Mouse (Mus musculus) megakaryocyte, embryonic 14.5 days (primary cell): Measurements from ENCODE around the gene Xbp1. TPM values are rescaled to one million over a fixed set of nuclear protein-coding genes. Genes with fewer than 3 reads are reported as not detected.

Experiments used
- H3K27me3 ChIP-seq: replicated peaks from 2 replicates; pipeline ENCODE3; 2012; ENCODE audit warnings: inconsistent platforms
- H3K36me3 ChIP-seq: replicated peaks from 2 replicates; pipeline ENCODE3; 2012; ENCODE audit warnings: low read length, inconsistent platforms, mixed read lengths
- H3K4me1 ChIP-seq: 2 replicates; pipeline ENCODE4 v1.6.1; 2012; ENCODE audit warnings: inconsistent platforms
- H3K4me3 ChIP-seq: replicated peaks from 2 replicates; pipeline ENCODE3; 2012; ENCODE audit warnings: moderate library complexity, mild to moderate bottlenecking, inconsistent platforms
- H3K9me3 ChIP-seq: 2 replicates; pipeline ENCODE4 v1.6.1; 2012; ENCODE audit warnings: inconsistent platforms
- FLI1 ChIP-seq: IDR thresholded peaks from 2 replicates; pipeline ENCODE4 v1.6.1; 2012; ENCODE audit warnings: low read length, inconsistent platforms, mixed read lengths
- GATA1 ChIP-seq: IDR thresholded peaks from 3 replicates; pipeline ENCODE4 v1.6.1; 2012; ENCODE audit warnings: mixed read lengths, low read length, inconsistent platforms, borderline replicate concordance
- polyA plus RNA-seq: library from polyadenylated mRNA; stranded (reverse); fragments of >175 nt; gene quantifications from 2 replicates; pipeline ENCODE4 v1.2.3, GENCODE M21; 2012; ENCODE audit warnings: low replicate concordance; ENCODE audit not compliant: insufficient read depth

Gene Xbp1
- polyA plus RNA-seq, 1 experiment = 62.7 TPM

GRCm38 (mm10) chr11:5567654-5568053 is 47.2 kb downstream of the Xbp1 start:
- Histone ChIP-seq H3K36me3 (peaks cover 33% of the 10 kb centered on the region), H3K9me3 (peaks cover 35% of the 10 kb centered on the region), H3K27me3 (no peaks in the 10 kb centered on the region), H3K4me1 (peaks cover 68% of the 10 kb centered on the region), H3K4me3 (no peak overlapping the region)
- TF ChIP-seq GATA1 (no peak), FLI1 (no peak)

- H3K4me1 ChIP-seq = peaks cover 68% of the 10 kb centered on the region
Observed at GRCm38 (mm10) chr11:5568082-5568481, 47.6 kb downstream of the Xbp1 start.

GRCm38 (mm10) chr11:5569474-5569873 is 49.0 kb downstream of the Xbp1 start, which contains the start of gene Ankrd36:
Gene Ankrd36, plus strand, starts transcription at chr11:5569684.
- TF ChIP-seq GATA1 = no peak
- no peak for TF ChIP-seq FLI1

More at GRCm38 (mm10) chr11:5568082-5568481, 47.6 kb downstream of the Xbp1 start:
- TF ChIP-seq GATA1 (no peak), FLI1 (no peak)
- Histone ChIP-seq H3K27me3 (no peaks in the 10 kb centered on the region), H3K9me3 (peaks cover 35% of the 10 kb centered on the region), H3K36me3 (peaks cover 36% of the 10 kb centered on the region), H3K4me3 (peak overlapping the region; percentile 40)

DNA sequence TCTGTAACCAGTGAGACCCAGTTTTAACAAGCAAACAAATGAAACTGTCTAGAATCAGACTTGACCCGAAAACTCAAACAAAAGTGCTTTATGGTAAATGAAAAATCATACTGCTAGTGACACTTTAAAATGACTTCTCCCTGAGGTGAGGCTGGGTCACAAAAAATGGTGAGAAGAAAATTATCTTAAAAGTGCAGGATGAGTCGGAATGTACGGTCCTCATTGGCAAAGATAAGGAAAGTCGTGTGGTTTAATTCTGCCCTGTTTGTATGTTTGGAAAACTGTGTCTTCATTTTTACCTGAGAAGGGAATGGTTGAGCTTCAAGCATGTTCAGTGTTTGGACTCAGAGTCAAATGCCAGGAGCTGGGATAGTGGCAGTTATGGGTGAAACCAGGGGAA is 51.4 kb downstream of the Xbp1 start:
- peaks cover 36% of the 10 kb centered on the region for H3K36me3 ChIP-seq
- TF ChIP-seq GATA1 (no peak), FLI1 (no peak)

More at GRCm38 (mm10) chr11:5569474-5569873, 49.0 kb downstream of the Xbp1 start, which contains the start of gene Ankrd36:
- Histone ChIP-seq H3K27me3 (no peaks in the 10 kb centered on the region), H3K9me3 (peaks cover 35% of the 10 kb centered on the region), H3K4me1 (peaks cover 66% of the 10 kb centered on the region), H3K36me3 (peaks cover 36% of the 10 kb centered on the region), H3K4me3 (peak within 1 kb of the TSS; percentile 40)

DNA sequence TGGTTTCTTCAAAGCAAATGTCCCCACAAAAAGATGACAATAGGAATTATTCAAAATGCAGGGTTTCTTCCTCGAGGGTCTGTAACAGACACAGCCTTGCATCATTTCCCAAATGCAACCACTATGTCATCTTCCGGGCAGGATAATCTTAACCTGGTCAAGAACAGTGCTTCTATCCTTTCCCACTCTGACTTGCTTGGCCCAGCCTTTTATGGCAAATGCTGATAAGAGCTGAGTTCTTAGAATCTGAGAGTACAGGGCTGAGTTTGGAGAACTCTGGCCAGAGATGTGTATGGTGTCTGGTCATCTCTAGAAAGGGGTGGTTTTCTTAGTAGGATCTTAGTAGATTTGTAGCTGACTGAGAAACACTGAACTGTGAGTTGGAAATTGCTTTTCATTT is 53.4 kb downstream of the Xbp1 start:
- H3K4me3 ChIP-seq = peak overlapping the region; percentile 39
- no peaks in the 10 kb centered on the region for H3K27me3 ChIP-seq
- TF ChIP-seq FLI1 (no peak), GATA1 (no peak)
- H3K36me3 ChIP-seq = peaks cover 24% of the 10 kb centered on the region
- H3K4me1 ChIP-seq = peaks cover 62% of the 10 kb centered on the region
- peaks cover 21% of the 10 kb centered on the region for H3K9me3 ChIP-seq

More for the DNA sequence above, 51.4 kb downstream of the Xbp1 start:
- no peak overlapping the region for H3K4me3 ChIP-seq
- no peaks in the 10 kb centered on the region for H3K27me3 ChIP-seq
- H3K9me3 ChIP-seq = peaks cover 35% of the 10 kb centered on the region
- H3K4me1 ChIP-seq = peaks cover 64% of the 10 kb centered on the region

- peaks cover 59% of the 10 kb centered on the region for H3K4me1 ChIP-seq
- peak overlapping the region; percentile 67 for H3K4me3 ChIP-seq
- peaks cover 12% of the 10 kb centered on the region for H3K9me3 ChIP-seq
- H3K27me3 ChIP-seq = no peaks in the 10 kb centered on the region
- TF ChIP-seq FLI1 = no peak
- TF ChIP-seq GATA1 = no peak
- H3K36me3 ChIP-seq = peaks cover 15% of the 10 kb centered on the region
Observed at GRCm38 (mm10) chr11:5575046-5575445, 54.6 kb downstream of the Xbp1 start.

Other genes starting within 250 kb of the Xbp1 start
- gene Znrf3, start 75.8 kb upstream of the Xbp1 start, polyA plus RNA-seq = 0.30 TPM in 1 of 2 replicates, not detected in the other
- 1.2 TPM in 1 of 2 replicates, not detected in the other for gene Ccdc117, start 21.5 kb downstream of the Xbp1 start, polyA plus RNA-seq
- 0.19 TPM in 1 of 2 replicates, not detected in the other for gene Ankrd36, start 49.0 kb downstream of the Xbp1 start, polyA plus RNA-seq
- 173 and 222 TPM in 2 replicates for gene Mrps24, start 195.0 kb downstream of the Xbp1 start, polyA plus RNA-seq
- gene Urgcp, start 241.7 kb downstream of the Xbp1 start, polyA plus RNA-seq = 6.8 and 10.2 TPM in 2 replicates